Mouse (Mus musculus): ENCODE results near the gene Amph. TPM values are rescaled to one million over a fixed set of nuclear protein-coding genes. Genes with fewer than 3 reads are reported as not detected.
A peak's percentile ranks its signal among the peaks of the same experiment; 100 is the strongest.
"Not testable (repeated sequence)": the region's sequence is repeated elsewhere in the genome, so short reads cannot be mapped to it uniquely, and the experiment has no call there.

Amph gene
- total RNA-seq (2021), result 1 to 10 TPM in 1 of 2 experiments, under 1 TPM in 1; 0.30 to 1.5 TPM
- long read RNA-seq, experiment 1, result 0 reads
- long read RNA-seq, experiment 2, result 0 reads

GRCm38 (mm10) chr13:18948171-18949028, at the start of gene Amph:
TSS of gene Amph (plus strand) at chr13:18948205.
- DNase-seq (ENCODE audit: low spot score), result peak; percentile 32

GRCm38 (mm10) chr13:18903623-18904022, 44.4 kb upstream of the Amph start:
- no peak for DNase-seq (ENCODE audit: low spot score)

GRCm38 (mm10) chr13:18914774-18915173, 33.2 kb upstream of the Amph start:
- no peak for DNase-seq (ENCODE audit: low spot score)

- DNase-seq (ENCODE audit: low spot score), result not testable (repeated sequence)
These were observed 14.8 kb upstream of the Amph start for GRCm38 (mm10) chr13:18933191-18933590.

GRCm38 (mm10) chr13:18947686-18948085, 319 bp upstream of the Amph start:
- no peak for DNase-seq (ENCODE audit: low spot score)

- DNase-seq (ENCODE audit: low spot score), result no peak
These were observed 985 bp downstream of the Amph start for GRCm38 (mm10) chr13:18949029-18949350.

GRCm38 (mm10) chr13:18949626-18950200, 1.7 kb downstream of the Amph start:
- no peak for DNase-seq (ENCODE audit: low spot score)

- no peak for DNase-seq (ENCODE audit: low spot score)
These were observed 5.6 kb downstream of the Amph start for GRCm38 (mm10) chr13:18953575-18953974.

- DNase-seq (ENCODE audit: low spot score), result no peak
These were observed 8.3 kb downstream of the Amph start for GRCm38 (mm10) chr13:18956065-18956913.

- no peak for DNase-seq (ENCODE audit: low spot score)
These were observed 9.0 kb downstream of the Amph start for GRCm38 (mm10) chr13:18957028-18957427.

GRCm38 (mm10) chr13:18972571-18972970, 24.6 kb downstream of the Amph start:
- no peak for DNase-seq (ENCODE audit: low spot score)

GRCm38 (mm10) chr13:18974351-18974750, 26.3 kb downstream of the Amph start:
- no peak for DNase-seq (ENCODE audit: low spot score)

GRCm38 (mm10) chr13:18987266-18987665, 39.3 kb downstream of the Amph start:
- DNase-seq (ENCODE audit: low spot score), result no peak

- no peak for DNase-seq (ENCODE audit: low spot score)
These were observed 40.3 kb downstream of the Amph start for GRCm38 (mm10) chr13:18988323-18988722.

- DNase-seq (ENCODE audit: low spot score), result no peak
These were observed 41.2 kb downstream of the Amph start for GRCm38 (mm10) chr13:18989185-18989714.

- no peak for DNase-seq (ENCODE audit: low spot score)
These were observed 54.5 kb downstream of the Amph start for GRCm38 (mm10) chr13:19002502-19002901.

- no peak for DNase-seq (ENCODE audit: low spot score)
These were observed 56.4 kb downstream of the Amph start for GRCm38 (mm10) chr13:19004406-19004805.

GRCm38 (mm10) chr13:19008440-19008839, 60.4 kb downstream of the Amph start:
- DNase-seq (ENCODE audit: low spot score), result no peak

- DNase-seq (ENCODE audit: low spot score), result no peak
These were observed 66.9 kb downstream of the Amph start for GRCm38 (mm10) chr13:19014825-19015375.

GRCm38 (mm10) chr13:19021529-19021928, 73.5 kb downstream of the Amph start:
- no peak for DNase-seq (ENCODE audit: low spot score)

- no peak for DNase-seq (ENCODE audit: low spot score)
These were observed 74.3 kb downstream of the Amph start for GRCm38 (mm10) chr13:19022310-19022709.
